Mouse (Mus musculus): Measurements from ENCODE around the gene C1qtnf6. TPM values are rescaled to one million over a fixed set of nuclear protein-coding genes. Genes with fewer than 3 reads are reported as not detected.

Gene C1qtnf6
- total RNA-seq, 1 experiment from 2014 or later: 0.50 TPM

- ATAC-seq (replicated peaks; ENCODE audit: low read depth, poor library complexity, severe bottlenecking): no peak
Observed at GRCm38 (mm10) chr15:78521331-78521730, 9.9 kb downstream of the C1qtnf6 start.

- ATAC-seq (replicated peaks; ENCODE audit: low read depth, poor library complexity, severe bottlenecking): peak; percentile 51
Observed at GRCm38 (mm10) chr15:78520112-78520715, 11.0 kb downstream of the C1qtnf6 start.

- no peak for ATAC-seq (replicated peaks; ENCODE audit: low read depth, poor library complexity, severe bottlenecking)
Observed at GRCm38 (mm10) chr15:78518221-78518620, 13.0 kb downstream of the C1qtnf6 start.

GRCm38 (mm10) chr15:78515759-78516158 is 15.5 kb downstream of the C1qtnf6 start:
- ATAC-seq (replicated peaks; ENCODE audit: low read depth, poor library complexity, severe bottlenecking): peak; percentile 36; the same call in 1 of the 2 replicates

- ATAC-seq (replicated peaks; ENCODE audit: low read depth, poor library complexity, severe bottlenecking): peak; percentile 40
Observed at GRCm38 (mm10) chr15:78514393-78515146, 16.6 kb downstream of the C1qtnf6 start.

GRCm38 (mm10) chr15:78513019-78513418 is 18.2 kb downstream of the C1qtnf6 start:
- ATAC-seq (replicated peaks; ENCODE audit: low read depth, poor library complexity, severe bottlenecking): no peak

- ATAC-seq (replicated peaks; ENCODE audit: low read depth, poor library complexity, severe bottlenecking): no peak
Observed at GRCm38 (mm10) chr15:78511951-78512350, 19.3 kb downstream of the C1qtnf6 start.

- 0 out of 2 replicates have a peak, but pooled peaks have one; percentile 17 for ATAC-seq (replicated peaks; ENCODE audit: low read depth, poor library complexity, severe bottlenecking)
Observed at GRCm38 (mm10) chr15:78510736-78511135, 20.5 kb downstream of the C1qtnf6 start.

- peak; percentile 27 for ATAC-seq (replicated peaks; ENCODE audit: low read depth, poor library complexity, severe bottlenecking)
Observed at GRCm38 (mm10) chr15:78510121-78510576, 21.1 kb downstream of the C1qtnf6 start.

- ATAC-seq (replicated peaks; ENCODE audit: low read depth, poor library complexity, severe bottlenecking): no peak
Observed at GRCm38 (mm10) chr15:78509297-78509899, 21.8 kb downstream of the C1qtnf6 start.

- no peak for ATAC-seq (replicated peaks; ENCODE audit: low read depth, poor library complexity, severe bottlenecking)
Observed at GRCm38 (mm10) chr15:78508443-78508842, 22.8 kb downstream of the C1qtnf6 start.

- no peak for ATAC-seq (replicated peaks; ENCODE audit: low read depth, poor library complexity, severe bottlenecking)
Observed at GRCm38 (mm10) chr15:78505541-78505940, 25.7 kb downstream of the C1qtnf6 start.

- ATAC-seq (replicated peaks; ENCODE audit: low read depth, poor library complexity, severe bottlenecking): no peak
Observed at GRCm38 (mm10) chr15:78504816-78505215, 26.4 kb downstream of the C1qtnf6 start.

- ATAC-seq (replicated peaks; ENCODE audit: low read depth, poor library complexity, severe bottlenecking): no peak
Observed at GRCm38 (mm10) chr15:78504013-78504412, 27.2 kb downstream of the C1qtnf6 start.

GRCm38 (mm10) chr15:78502437-78503132 is 28.6 kb downstream of the C1qtnf6 start:
- no peak for ATAC-seq (replicated peaks; ENCODE audit: low read depth, poor library complexity, severe bottlenecking)

GRCm38 (mm10) chr15:78494968-78495406 is 36.2 kb downstream of the C1qtnf6 start, which contains the start of gene Il2rb:
Gene Il2rb (minus strand): TSS chr15:78495271.
- ATAC-seq (replicated peaks; ENCODE audit: low read depth, poor library complexity, severe bottlenecking): no peak

- ATAC-seq (replicated peaks; ENCODE audit: low read depth, poor library complexity, severe bottlenecking): no peak
Observed at GRCm38 (mm10) chr15:78493401-78494010, 37.7 kb downstream of the C1qtnf6 start.

- no peak for ATAC-seq (replicated peaks; ENCODE audit: low read depth, poor library complexity, severe bottlenecking)
Observed at GRCm38 (mm10) chr15:78491301-78491700, 39.9 kb downstream of the C1qtnf6 start.

GRCm38 (mm10) chr15:78489906-78490305 is 41.3 kb downstream of the C1qtnf6 start:
- no peak for ATAC-seq (replicated peaks; ENCODE audit: low read depth, poor library complexity, severe bottlenecking)

- no peak for ATAC-seq (replicated peaks; ENCODE audit: low read depth, poor library complexity, severe bottlenecking)
Observed at GRCm38 (mm10) chr15:78489248-78489647, 42.0 kb downstream of the C1qtnf6 start.

Data from common myeloid progenitor, adult 5-6 weeks (primary cell).